24 mouse cellular contexts compared by ENCODE assay signal in the genomic region with DNA sequence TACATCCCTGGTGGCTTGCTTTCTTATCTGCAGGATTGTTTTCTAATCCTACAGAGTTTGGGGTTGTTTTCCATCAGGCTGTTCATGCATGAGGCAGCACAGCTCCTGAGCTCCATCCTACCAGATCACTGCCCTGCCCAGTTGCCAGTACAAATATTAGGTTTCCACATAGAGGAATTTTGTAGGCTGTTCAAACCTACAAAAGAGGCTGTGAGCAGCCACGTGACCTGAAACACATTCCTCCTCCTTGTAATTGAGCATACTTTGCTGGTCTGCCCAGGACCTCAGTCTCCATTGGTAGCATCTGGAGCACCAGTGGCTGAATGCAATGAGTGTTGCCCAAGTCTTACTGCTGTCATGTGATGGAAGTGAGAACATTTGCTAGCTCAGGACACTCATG. TPM values are rescaled to one million over a fixed set of nuclear protein-coding genes. Genes with fewer than 3 reads are reported as not detected.
DNase-seq lines count a peak whose midpoint lies in the region; ATAC-seq and TF ChIP-seq lines count a peak whose summit lies in the region.
"Had no signal": no experiment of that assay in that cellular context is flagged by ENCODE, and none has a peak within 500 bp of the region (broad histone marks: within the 10 kb centered on the region; RNA-seq: fewer than 3 reads in every experiment).

No protein-coding gene starts in this region.

- intact Hi-C loops in heart, postnatal 10 days (cut with DNase I) = no loop called here

- H3K36me3 ChIP-seq in liver, postnatal 0 days (replicated peaks; ENCODE audit: insufficient read depth, low read length) = peaks cover 3% of the 10 kb centered on the region; the same call in 1 of the 2 replicates
- no peaks in the 10 kb centered on the region for H3K36me3 ChIP-seq in liver, embryonic 12.5 days
- H3K36me3 ChIP-seq: hindbrain, embryonic 13.5 days had no signal

- no peak for TF ChIP-seq EP300 in liver, postnatal 0 days (IDR thresholded peaks at IDR 0.05; ENCODE audit: low read depth)

- H3K4me3 ChIP-seq in liver, postnatal 0 days (ENCODE audit: low read depth, low read length) = no peak overlapping the region
- no peak overlapping the region for H3K4me3 ChIP-seq in liver, embryonic 12.5 days
- H3K4me3 ChIP-seq: embryonic facial prominence, embryonic 15.5 days; hindbrain, embryonic 13.5 days; left cerebral cortex, adult 2 months had no signal

- ATAC-seq in liver, postnatal 0 days = peak; percentile 55; the same call in 1 of the 2 replicates
- ATAC-seq in liver, embryonic 12.5 days = no peak
- ATAC-seq: forebrain, embryonic 16.5 days; inflammation-experienced regulatory T-cells, adult 6 months had no signal

- no peak overlapping the region for H3K9ac ChIP-seq in liver, postnatal 0 days (replicated peaks)
- H3K9ac ChIP-seq in liver, embryonic 12.5 days = no peak overlapping the region
- H3K9ac ChIP-seq: embryonic facial prominence, embryonic 15.5 days; hindbrain, embryonic 13.5 days had no signal

- TF ChIP-seq CTCF in liver, postnatal 0 days (IDR thresholded peaks at IDR 0.05; ENCODE audit: low read depth) = no peak

- DNase-seq in heart, adult 11 months = peak; percentile 41
- DNase-seq in heart, postnatal 10 days = no peak
- no peak for DNase-seq in liver, postnatal 0 days
- peak; percentile 34 for DNase-seq in lung, postnatal 14 days
- no peak for DNase-seq in adipocyte (ENCODE audit: low spot score)
- DNase-seq in cerebellum, adult 18-20 months = no peak
- no peak for DNase-seq in layer of hippocampus, adult 11-12 months (ENCODE audit: low spot score)
- DNase-seq: adrenal gland, postnatal 14 days; cerebellum, adult 9-10 months; gastrocnemius, postnatal 14 days; heart, adult 18-20 months; heart, postnatal 36 days had no signal

- no peak overlapping the region for H3K4me2 ChIP-seq in liver, postnatal 0 days (ENCODE audit: low read depth, low read length)
- no peak overlapping the region for H3K4me2 ChIP-seq in liver, embryonic 12.5 days
- H3K4me2 ChIP-seq: embryonic facial prominence, embryonic 15.5 days; hindbrain, embryonic 13.5 days; midbrain, embryonic 11.5 days had no signal

- no peaks in the 10 kb centered on the region for H3K27me3 ChIP-seq in liver, postnatal 0 days (ENCODE audit: insufficient read depth, low read length)
- H3K27me3 ChIP-seq in liver, embryonic 12.5 days (replicated peaks) = no peaks in the 10 kb centered on the region
- H3K27me3 ChIP-seq: embryonic facial prominence, embryonic 15.5 days had no signal

- 50% methylated on average over 1 of the region's 1 CpGs for WGBS in liver, postnatal 0 days (ENCODE audit: insufficient replicate concordance)
- WGBS in liver, embryonic 12.5 days (ENCODE audit: insufficient replicate concordance) = 59% methylated on average over 1 of the region's 1 CpGs

- 0 out of 2 replicates have a peak, but pooled peaks cover 4% of the 10 kb centered on the region for H3K4me1 ChIP-seq in liver, postnatal 0 days (ENCODE audit: insufficient read depth)
- H3K4me1 ChIP-seq in liver, embryonic 12.5 days = no peaks in the 10 kb centered on the region
- H3K4me1 ChIP-seq: hindbrain, embryonic 13.5 days had no signal

- no peak overlapping the region for H3K27ac ChIP-seq in liver, postnatal 0 days (ENCODE audit: low read depth)
- H3K27ac ChIP-seq in liver, embryonic 12.5 days = no peak overlapping the region
- H3K27ac ChIP-seq: embryonic facial prominence, embryonic 15.5 days; hindbrain, embryonic 13.5 days; left cerebral cortex, adult 2 months had no signal

- H3K9me3 ChIP-seq in liver, postnatal 0 days (ENCODE audit: low read length) = no peaks in the 10 kb centered on the region
- no peaks in the 10 kb centered on the region for H3K9me3 ChIP-seq in liver, embryonic 12.5 days (replicated peaks)
- H3K9me3 ChIP-seq: embryonic facial prominence, embryonic 15.5 days; hindbrain, embryonic 13.5 days had no signal

RNA-seq across cellular contexts. Expression of a gene that starts 57.9 kb away (rescaled TPM):
- not detected for total RNA-seq in heart, postnatal 10 days (2021)
- polyA plus RNA-seq in liver, postnatal 0 days (2015; fragmentation: Nextera tagmentation; extraction: Ambion mirVana) = 0.11 and 0.12 TPM in 2 replicates
- 0.04 and 0.05 TPM in 2 replicates for polyA plus RNA-seq in liver, embryonic 12.5 days (2016; fragmentation: Nextera tagmentation; extraction: Ambion mirVana)
- total RNA-seq: adrenal gland, postnatal 14 days; heart, adult 18-20 months; heart, postnatal 36 days; left cerebral cortex, adult 2 months; left cerebral cortex, postnatal 36 days; liver, adult 2 months; megakaryocyte progenitor cell, adult 5-6 weeks; midbrain, postnatal 0 days had no signal
- polyA plus RNA-seq: hindbrain, embryonic 13.5 days; inflammation-experienced regulatory T-cells, adult 6 months; small intestine, adult 2 months had no signal

Comparison
In these comparisons a context has a peak if more than half of its experiments do, and no peak if none do; other contexts are left out.
1. DNase-seq: peak in heart, adult 11 months (single experiment) and lung, postnatal 14 days (single experiment); none in heart, postnatal 10 days (0 of 2), liver, postnatal 0 days (single experiment), adipocyte (single experiment), cerebellum, adult 18-20 months (0 of 2) and layer of hippocampus, adult 11-12 months (single experiment).